Mouse (Mus musculus) intestine, embryonic 14.5 days (tissue): ENCODE data around the gene Tceanc2. TPM values are rescaled to one million over a fixed set of nuclear protein-coding genes. Genes with fewer than 3 reads are reported as not detected.
"Not testable (repeated sequence)": the region's sequence is repeated elsewhere in the genome, so short reads cannot be mapped to it uniquely, and the experiment has no call there.

Experiments
- ATAC-seq: fragments of 200-750 bp; cut with Nextera tagmentation; replicated peaks from 2 replicates; pipeline ENCODE4 v1.8.0; 2017; ENCODE audit warnings: low read depth, moderate number of reproducible peaks, moderate TSS enrichment, moderate library complexity; ENCODE audit not compliant: low FRiP score, low TSS enrichment
- DNase-seq: peaks from one replicate; pipeline ENCODE4 v3.0.0-alpha.2; 2018; ENCODE audit warnings: low spot score
- H3K27ac ChIP-seq: fragments of 300-500 bp; sonication (generic); 2 replicates; pipeline ENCODE4 v1.5.1; 2014; ENCODE audit warnings: low read depth, mild to moderate bottlenecking, control low read depth
- H3K27me3 ChIP-seq: fragments of 300-500 bp; sonication (generic); replicated peaks from 2 replicates; pipeline ENCODE4 v1.6.1; 2014; ENCODE audit warnings: low read length, control low read depth; ENCODE audit not compliant: control insufficient read depth, insufficient read depth
- H3K36me3 ChIP-seq: fragments of 300-500 bp; sonication (generic); 2 replicates; pipeline ENCODE4 v1.6.1; 2014; ENCODE audit warnings: low read length, control low read depth; ENCODE audit not compliant: control insufficient read depth, insufficient read depth
- H3K4me1 ChIP-seq: fragments of 300-500 bp; sonication (generic); replicated peaks from 2 replicates; pipeline ENCODE4 v1.6.1; 2014; ENCODE audit warnings: low read length, control low read depth, mixed read lengths; ENCODE audit not compliant: control insufficient read depth, insufficient read depth
- H3K4me2 ChIP-seq: fragments of 300-500 bp; sonication (generic); 2 replicates; pipeline ENCODE4 v1.6.1; 2014; ENCODE audit warnings: low read length
- H3K4me3 ChIP-seq: fragments of 300-500 bp; sonication (generic); 2 replicates; pipeline ENCODE4 v1.5.1; 2014; ENCODE audit warnings: low read depth, low read length, control low read depth, mixed read lengths
- H3K9ac ChIP-seq: fragments of 300-500 bp; sonication (generic); 2 replicates; pipeline ENCODE4 v1.6.1; 2014; ENCODE audit warnings: mild to moderate bottlenecking, low read length
- H3K9me3 ChIP-seq: fragments of 300-500 bp; sonication (generic); 2 replicates; pipeline ENCODE4 v1.6.1; 2016; ENCODE audit warnings: low read length, control low read depth; ENCODE audit not compliant: control insufficient read depth
- WGBS: fragments of 180-500 bp; shearing (Covaris S2); extraction: QIAGEN DNeasy Blood & Tissue Kit; methylation state at CpG from one replicate; pipeline ENCODE4 v1.1.7; 2014; 5-methylcytosine and 5-hydroxymethylcytosine counted together
- polyA plus RNA-seq: library from polyadenylated mRNA; unstranded; fragments of >200 nt; fragmentation: Nextera tagmentation; extraction: Ambion mirVana; gene quantifications from 2 replicates; pipeline ENCODE4 v1.2.1, GENCODE M21; 2014

The Tceanc2 gene
- polyA plus RNA-seq, 1 experiment from 2014 or later: 18.9 TPM

GRCm38 (mm10) chr4:107114278-107114677 is 64.6 kb downstream of the Tceanc2 start:
- Histone ChIP-seq H3K9me3 (no peaks in the 10 kb centered on the region), H3K27me3 (no peaks in the 10 kb centered on the region), H3K4me2 (no peak overlapping the region), H3K4me1 (no peaks in the 10 kb centered on the region; the same call in 1 of the 2 replicates), H3K36me3 (no peaks in the 10 kb centered on the region), H3K27ac (no peak overlapping the region), H3K4me3 (no peak overlapping the region), H3K9ac (no peak overlapping the region)
- ATAC-seq (no peak), DNase-seq (no peak)
- 23% methylated on average over 8 of the region's 8 CpGs for WGBS

GRCm38 (mm10) chr4:107109181-107109580 is 69.7 kb downstream of the Tceanc2 start:
- H3K4me3 ChIP-seq, H3K4me2 ChIP-seq, DNase-seq, H3K27ac ChIP-seq, ATAC-seq, H3K4me1 ChIP-seq, H3K9me3 ChIP-seq, H3K9ac ChIP-seq, H3K27me3 ChIP-seq, H3K36me3 ChIP-seq: not testable (repeated sequence)
- 89% methylated on average over 6 of the region's 6 CpGs for WGBS

GRCm38 (mm10) chr4:107108291-107108731 is 70.6 kb downstream of the Tceanc2 start:
- H3K4me1 ChIP-seq: peaks cover 7% of the 10 kb centered on the region; the same call in 1 of the 2 replicates
- peak overlapping the region; percentile 15; the same call in 1 of the 2 replicates for H3K4me2 ChIP-seq
- H3K27ac ChIP-seq: no peak overlapping the region; the same call in 1 of the 2 replicates
- ATAC-seq: no peak
- H3K4me3 ChIP-seq: no peak overlapping the region
- DNase-seq: no peak
- no peaks in the 10 kb centered on the region for H3K27me3 ChIP-seq
- H3K9me3 ChIP-seq: no peaks in the 10 kb centered on the region
- WGBS: 19% methylated on average over 13 of the region's 13 CpGs
- H3K9ac ChIP-seq: no peak overlapping the region
- H3K36me3 ChIP-seq: no peaks in the 10 kb centered on the region

GRCm38 (mm10) chr4:107106777-107107176 is 72.1 kb downstream of the Tceanc2 start:
- no peak overlapping the region for H3K9ac ChIP-seq
- H3K4me2 ChIP-seq: no peak overlapping the region
- H3K4me1 ChIP-seq: peaks cover 7% of the 10 kb centered on the region; the same call in 1 of the 2 replicates
- no peak for DNase-seq
- no peaks in the 10 kb centered on the region for H3K9me3 ChIP-seq
- no peaks in the 10 kb centered on the region for H3K27me3 ChIP-seq
- 85% methylated on average over 16 of the region's 16 CpGs for WGBS
- H3K36me3 ChIP-seq: no peaks in the 10 kb centered on the region
- no peak overlapping the region for H3K4me3 ChIP-seq
- ATAC-seq: no peak
- H3K27ac ChIP-seq: no peak overlapping the region

- ATAC-seq (no peak), DNase-seq (no peak)
- Histone ChIP-seq H3K27ac (no peak overlapping the region), H3K4me2 (no peak overlapping the region), H3K4me3 (no peak overlapping the region), H3K4me1 (no peaks in the 10 kb centered on the region), H3K27me3 (no peaks in the 10 kb centered on the region), H3K9me3 (no peaks in the 10 kb centered on the region), H3K36me3 (no peaks in the 10 kb centered on the region), H3K9ac (no peak overlapping the region)
- 72% methylated on average over 8 of the region's 8 CpGs for WGBS
Measured at GRCm38 (mm10) chr4:107102220-107102619, 76.7 kb downstream of the Tceanc2 start.

- Histone ChIP-seq H3K27me3 (no peaks in the 10 kb centered on the region), H3K27ac (no peak overlapping the region), H3K4me3 (no peak overlapping the region), H3K9me3 (no peaks in the 10 kb centered on the region), H3K36me3 (no peaks in the 10 kb centered on the region), H3K4me2 (no peak overlapping the region), H3K4me1 (no peaks in the 10 kb centered on the region), H3K9ac (no peak overlapping the region)
- 75% methylated on average over 16 of the region's 17 CpGs for WGBS
- no peak for ATAC-seq
- DNase-seq: no peak
Measured at GRCm38 (mm10) chr4:107098791-107099525, 80.0 kb downstream of the Tceanc2 start.

- Histone ChIP-seq H3K27ac (no peak overlapping the region), H3K4me3 (no peak overlapping the region), H3K4me1 (no peaks in the 10 kb centered on the region), H3K9ac (no peak overlapping the region), H3K27me3 (no peaks in the 10 kb centered on the region), H3K4me2 (no peak overlapping the region), H3K9me3 (no peaks in the 10 kb centered on the region), H3K36me3 (no peaks in the 10 kb centered on the region)
- no peak for ATAC-seq
- WGBS: 71% methylated on average over 10 of the region's 10 CpGs
- DNase-seq: no peak
Measured at GRCm38 (mm10) chr4:107098375-107098774, 80.5 kb downstream of the Tceanc2 start.

- Histone ChIP-seq H3K27me3 (no peaks in the 10 kb centered on the region), H3K4me2 (no peak overlapping the region), H3K9me3 (no peaks in the 10 kb centered on the region), H3K27ac (no peak overlapping the region), H3K36me3 (no peaks in the 10 kb centered on the region), H3K4me3 (no peak overlapping the region), H3K9ac (no peak overlapping the region), H3K4me1 (no peaks in the 10 kb centered on the region)
- 45% methylated on average over 15 of the region's 15 CpGs for WGBS
- no peak for DNase-seq
- ATAC-seq: no peak
Measured at GRCm38 (mm10) chr4:107097871-107098270, 81.0 kb downstream of the Tceanc2 start.

GRCm38 (mm10) chr4:107096841-107097373 is 82.0 kb downstream of the Tceanc2 start, which contains the start of gene Cdcp2:
Gene Cdcp2 (plus strand): TSS chr4:107096891.
- Histone ChIP-seq H3K4me3 (no peak within 1 kb of the TSS), H3K36me3 (no peaks in the 10 kb centered on the region), H3K4me2 (no peak within 1 kb of the TSS), H3K4me1 (no peaks in the 10 kb centered on the region), H3K9me3 (no peaks in the 10 kb centered on the region), H3K27me3 (no peaks in the 10 kb centered on the region), H3K27ac (no peak within 1 kb of the TSS), H3K9ac (no peak within 1 kb of the TSS)
- WGBS: 62% methylated on average over 16 of the region's 16 CpGs
- ATAC-seq (no peak), DNase-seq (no peak)
